Mouse (Mus musculus) mesoderm, embryonic 11.5 days (tissue): ENCODE measurements around the gene Man1c1.
A peak's percentile ranks its signal among the peaks of the same experiment; 100 is the strongest.

Experiments used
- DNase-seq: peaks from one replicate; pipeline ENCODE4 v3.0.0-alpha.2; 2012; ENCODE audit warnings: low read depth, low spot score

The Man1c1 gene

DNA sequence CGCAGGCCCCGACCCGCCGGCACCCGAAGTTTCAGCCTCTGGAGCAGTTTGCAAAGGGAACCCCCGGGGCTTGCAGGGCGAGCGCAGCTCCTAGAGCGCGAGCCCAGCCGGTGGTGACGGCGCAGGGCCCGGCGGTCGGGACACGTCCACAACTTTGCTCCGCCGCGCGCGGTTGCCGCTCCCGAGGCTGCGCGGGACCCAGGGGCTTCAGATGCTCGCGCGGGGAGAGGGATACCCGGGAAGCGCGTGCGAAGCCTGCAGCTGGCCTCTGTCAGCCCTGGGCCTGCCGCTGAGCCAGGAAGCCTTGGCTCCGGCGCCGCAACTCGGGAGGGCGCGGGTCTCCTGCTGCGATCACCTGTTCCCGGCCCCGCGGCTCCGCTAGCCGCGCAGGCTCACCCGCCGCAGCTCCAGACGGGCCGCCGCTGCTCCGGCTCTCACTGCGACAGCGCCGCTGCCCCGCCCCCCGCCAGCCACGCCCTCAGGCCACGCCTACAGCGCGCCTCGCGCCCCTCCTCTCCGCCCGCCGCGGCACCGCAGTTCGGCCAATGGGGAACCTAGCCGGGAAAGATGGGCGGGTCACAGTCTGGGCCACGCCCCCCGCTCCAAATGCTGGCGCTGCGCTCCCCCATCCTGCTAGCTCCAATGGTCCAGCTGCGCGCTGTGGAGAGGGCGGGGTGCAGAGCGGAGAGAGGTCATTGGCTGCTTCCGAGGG is at the start of gene Man1c1:
TSS of gene Man1c1 (minus strand) at position 456 of the 712 bp plus-strand sequence.
- DNase-seq = peak; percentile 99

DNA sequence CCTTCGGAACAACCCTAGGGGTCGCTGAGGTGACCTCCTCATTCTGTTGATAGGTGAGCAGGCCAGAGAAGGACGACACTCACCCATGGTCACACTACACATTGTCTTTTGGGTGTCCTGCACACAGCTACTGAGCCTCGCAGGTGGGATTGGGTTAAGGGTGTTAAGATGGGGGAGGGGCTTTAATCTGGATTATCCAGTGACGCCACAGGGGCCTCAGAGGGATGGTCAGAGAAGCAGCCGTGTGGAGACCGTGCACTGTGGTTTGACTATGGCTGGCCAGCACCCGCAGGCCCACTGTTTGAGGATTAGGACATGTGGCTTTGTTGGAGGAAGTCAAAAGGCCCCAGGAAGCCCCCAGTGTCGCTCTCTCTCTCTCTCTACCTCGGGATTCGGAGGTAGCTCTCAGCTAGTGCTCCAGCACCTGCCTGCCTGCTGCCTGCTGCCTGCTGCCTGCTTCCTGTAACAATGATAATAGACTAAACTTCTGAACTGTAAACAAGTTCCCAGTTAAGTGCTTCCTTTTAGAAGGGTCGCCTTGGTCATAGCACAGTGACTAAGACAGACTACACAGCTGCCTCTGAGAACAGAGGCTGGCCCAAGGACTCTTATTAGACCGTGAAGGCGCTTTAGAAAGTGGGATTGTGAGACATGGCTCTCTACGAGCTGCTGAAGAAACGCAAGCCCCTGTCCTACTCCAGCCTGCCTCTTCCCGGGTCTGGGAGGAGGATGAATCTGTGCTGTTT is 49.6 kb upstream of the Man1c1 start:
- DNase-seq = no peak

DNA sequence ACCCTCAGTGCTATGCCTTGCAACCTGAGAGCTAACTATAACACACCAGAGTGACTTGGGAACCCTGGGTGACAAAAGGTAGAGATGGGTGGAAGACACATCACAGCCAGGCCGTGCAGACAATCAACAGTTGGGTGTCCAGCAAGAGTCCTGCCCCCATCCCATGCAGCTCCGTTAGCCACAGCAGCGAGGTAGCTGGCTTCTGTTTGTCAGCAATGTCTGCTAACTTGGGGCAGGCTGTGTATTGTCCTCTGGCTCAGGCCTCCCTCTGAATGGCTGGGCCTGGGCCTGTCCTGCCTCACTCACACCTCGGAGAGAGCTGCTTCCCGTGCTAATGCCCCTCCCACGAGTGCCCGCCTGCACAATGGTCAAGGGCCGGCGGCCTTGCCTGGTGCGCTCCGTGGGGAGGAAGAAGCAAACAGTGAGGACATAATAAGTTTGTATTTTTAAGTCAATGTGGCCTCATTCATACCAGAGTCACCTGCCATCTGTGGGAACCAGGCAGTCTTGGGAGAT is 48.9 kb upstream of the Man1c1 start:
- no peak for DNase-seq

DNA sequence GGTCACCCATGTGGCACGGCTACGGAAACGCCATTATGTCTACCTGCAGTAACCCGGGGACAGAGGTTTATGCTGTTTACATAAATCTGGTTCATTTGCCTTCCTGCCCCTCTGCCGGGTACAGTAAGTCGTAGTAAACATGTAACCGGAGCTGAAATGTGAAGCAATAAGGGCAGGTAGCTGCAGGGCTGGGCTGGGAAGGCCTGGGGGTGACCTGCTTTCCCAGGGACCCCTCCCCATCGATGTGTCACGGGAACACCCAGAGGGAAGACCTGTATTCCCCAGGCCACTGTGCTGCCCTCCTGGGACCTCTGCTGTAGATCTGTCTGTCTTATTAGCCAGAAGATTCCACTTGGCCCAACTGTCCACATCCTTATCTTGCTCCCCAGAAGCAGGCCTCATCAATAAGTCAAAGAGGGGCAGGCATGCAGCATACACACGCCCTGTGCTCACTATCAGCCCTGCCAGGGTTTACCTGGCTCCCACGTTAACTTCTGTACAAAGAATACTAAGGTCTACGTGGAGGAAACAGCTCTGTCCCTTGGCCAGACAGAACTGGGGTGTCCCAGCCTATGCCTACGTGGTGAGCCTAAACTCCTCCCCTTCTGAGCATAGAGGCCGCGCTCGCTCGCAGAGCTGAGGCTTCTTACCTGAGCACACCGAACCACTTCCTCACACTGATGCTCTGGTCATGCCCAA is 47.7 kb upstream of the Man1c1 start:
- DNase-seq = no peak

DNA sequence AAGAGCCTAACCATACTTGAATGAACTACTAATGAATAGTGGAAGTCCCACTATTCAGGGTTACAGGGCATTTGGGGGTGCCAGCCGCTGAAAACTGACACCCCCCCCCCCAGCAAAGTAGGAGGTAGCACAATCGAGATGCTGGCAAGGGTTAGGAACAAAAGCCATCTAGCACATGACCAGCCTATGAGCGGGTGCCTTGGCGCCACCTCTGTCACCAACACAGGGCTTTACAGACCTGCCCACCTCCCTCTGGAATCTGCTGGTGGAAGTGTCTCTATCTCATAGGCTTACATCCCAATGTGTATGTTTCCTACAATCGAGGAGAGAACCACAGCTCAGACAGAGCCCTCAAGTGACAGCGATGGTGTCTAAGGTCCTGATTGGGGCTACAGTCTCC is 46.7 kb upstream of the Man1c1 start:
- DNase-seq = no peak

DNA sequence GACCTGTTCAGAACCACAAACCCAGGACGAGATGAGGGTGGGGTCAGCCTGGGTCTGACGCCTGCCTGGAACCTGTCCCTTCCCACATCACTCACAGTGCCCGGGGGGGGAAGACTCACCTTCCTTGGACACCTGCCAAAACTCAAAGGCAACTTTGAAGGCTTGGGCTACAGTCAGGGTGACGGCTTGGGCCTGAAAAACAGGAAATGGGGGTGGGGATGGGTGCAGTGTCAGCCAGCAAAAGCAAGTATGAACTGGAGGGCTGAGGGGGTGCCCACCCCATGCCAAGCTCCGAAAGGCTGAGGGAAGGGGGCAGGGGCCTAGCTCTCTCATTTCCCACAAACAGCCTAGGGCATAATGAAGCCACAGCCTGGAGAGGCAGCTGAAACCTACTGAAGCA is 46.2 kb upstream of the Man1c1 start:
- no peak for DNase-seq

DNA sequence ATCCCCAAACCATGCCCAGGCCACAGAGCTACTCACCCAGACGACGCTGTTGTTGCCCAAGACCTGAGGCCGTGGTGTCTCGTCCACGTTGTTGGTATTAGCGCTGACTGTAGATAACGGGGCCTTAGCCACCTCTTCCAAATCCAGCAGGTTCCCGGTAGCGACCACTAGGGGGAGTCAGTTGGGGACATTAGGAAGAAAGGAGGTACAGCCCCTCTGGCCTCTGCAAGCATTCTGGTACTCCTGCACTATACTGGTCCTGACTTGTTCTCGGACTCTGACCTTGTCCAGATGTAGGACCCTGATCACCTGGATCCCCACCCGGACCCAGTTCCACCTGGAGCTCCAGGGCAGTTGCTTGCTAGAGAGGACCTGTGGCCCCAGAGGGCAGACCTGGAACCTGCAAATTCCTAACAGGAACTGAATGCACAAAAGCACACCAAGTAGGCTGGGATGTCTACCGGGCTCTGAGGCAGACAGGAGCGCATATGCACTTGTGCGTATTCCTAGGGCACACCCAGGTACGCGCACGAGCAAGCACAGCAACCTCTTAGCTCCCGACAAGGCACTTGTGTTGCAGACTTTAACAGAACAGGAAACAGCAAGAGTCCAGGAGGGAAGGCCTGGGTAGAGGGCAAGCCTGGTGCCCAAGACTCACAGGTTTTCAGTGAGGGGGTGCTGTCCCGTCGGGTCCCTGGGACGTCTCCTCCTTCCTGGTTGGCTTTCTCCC is 45.4 kb upstream of the Man1c1 start:
- no peak for DNase-seq

DNA sequence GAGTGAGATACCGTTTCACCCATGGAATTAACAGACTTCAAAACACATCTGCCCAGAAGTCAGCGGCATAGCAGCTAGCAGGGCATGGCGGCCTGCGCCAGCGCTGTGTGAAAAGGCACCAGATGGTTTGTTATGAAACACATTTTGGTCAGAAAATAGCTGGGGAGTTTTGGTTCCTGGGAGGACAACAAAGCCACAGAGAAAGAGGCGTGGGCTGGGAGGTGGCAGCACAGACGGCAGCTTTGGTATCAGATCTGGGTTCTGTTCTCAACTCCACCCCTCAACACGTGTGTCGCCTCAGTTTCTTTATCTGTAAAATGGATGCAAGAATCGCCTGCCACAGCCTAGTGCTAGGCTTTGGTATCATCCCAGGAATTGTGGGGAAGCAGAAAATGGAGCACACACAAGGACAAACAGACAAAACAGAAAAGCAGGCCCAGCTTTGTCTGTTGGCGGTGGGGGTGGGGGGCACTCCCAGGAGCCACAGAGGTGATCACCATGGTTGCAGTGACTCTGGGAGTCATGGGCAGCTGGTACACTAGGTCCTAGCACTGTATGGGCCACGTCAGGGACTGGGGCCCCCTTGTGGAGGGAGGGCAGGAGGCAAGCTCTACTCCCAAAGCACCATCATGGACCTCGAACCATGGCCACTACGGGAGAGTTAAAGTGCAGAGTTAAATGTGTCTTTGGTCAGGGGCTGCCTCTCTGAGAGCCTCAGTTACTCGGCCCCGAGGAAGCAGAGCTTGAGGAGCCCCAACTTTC is 42.0 kb upstream of the Man1c1 start:
- no peak for DNase-seq

DNA sequence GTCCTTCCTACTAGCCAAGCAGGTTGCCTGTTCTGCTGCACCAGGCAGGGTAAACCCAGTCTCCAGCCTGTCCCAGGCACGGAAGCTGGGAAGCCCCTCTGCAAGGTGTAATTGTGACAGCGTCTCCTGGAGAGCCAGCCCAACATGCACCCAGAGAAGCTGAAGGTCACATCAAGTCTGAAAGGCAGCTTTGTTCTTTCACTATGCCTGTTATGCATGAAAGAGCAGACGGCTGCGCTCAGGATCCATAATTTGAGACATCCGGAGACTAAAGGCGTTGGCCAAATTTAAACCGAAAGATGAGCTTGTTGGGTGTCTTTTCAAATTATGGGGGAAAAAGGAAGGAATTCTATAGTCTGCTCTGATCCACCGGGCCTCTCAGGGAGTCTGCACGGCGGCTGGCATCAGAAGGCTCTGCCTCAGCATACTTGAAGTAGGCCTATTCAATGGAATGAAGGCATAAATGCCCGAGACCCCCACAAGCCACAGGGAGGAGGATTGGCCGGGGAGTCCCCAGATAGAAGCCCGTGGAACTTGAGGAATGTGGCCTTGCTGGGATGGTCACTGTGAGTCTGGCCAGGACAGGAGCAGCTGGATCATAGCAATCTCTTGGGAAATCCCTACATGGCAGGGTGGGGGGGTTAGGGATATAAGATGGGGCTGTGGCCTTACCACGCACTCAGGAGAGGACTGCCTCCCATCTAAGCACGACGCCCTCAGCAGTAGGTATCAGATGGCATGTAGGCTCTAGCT is 40.0 kb upstream of the Man1c1 start:
- no peak for DNase-seq

DNA sequence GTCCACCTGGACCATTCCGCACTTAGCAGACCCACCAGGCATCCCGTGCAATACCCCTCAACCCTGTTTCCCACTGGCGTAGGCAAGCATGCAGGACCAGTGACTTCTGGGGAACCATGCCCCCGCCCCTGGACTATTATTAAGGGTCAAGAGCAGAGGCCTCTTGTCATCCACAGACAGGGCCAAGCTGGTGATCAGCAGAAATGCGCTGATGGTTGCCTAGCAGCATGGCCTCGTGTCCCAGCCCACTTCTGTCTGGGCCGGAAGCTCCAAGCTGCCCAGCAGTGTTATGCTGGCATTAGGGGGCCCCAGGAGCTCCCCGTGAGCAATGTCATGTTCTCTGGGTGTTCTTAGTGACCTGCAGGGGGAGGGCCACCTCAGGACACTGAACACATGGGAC is 37.9 kb upstream of the Man1c1 start:
- no peak for DNase-seq

DNA sequence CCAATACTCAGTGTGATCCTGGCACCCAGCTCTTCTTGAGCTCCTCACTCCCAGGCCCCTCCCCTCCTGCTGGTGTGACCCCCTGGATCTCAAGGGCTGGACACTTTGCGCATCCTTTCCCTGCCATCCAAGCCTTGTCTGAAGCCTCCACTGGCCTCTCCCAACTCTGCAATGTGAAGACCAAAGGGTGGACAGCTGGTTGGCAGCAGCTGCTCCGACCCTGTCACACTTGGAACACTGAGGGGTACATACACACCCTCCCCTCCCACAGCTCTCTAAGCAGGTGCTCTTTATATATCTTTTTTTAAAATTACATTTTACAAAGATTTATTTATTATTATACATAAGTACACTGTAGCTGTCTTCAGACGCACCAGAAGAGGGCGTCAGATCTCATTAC is 36.1 kb upstream of the Man1c1 start:
- no peak for DNase-seq

DNA sequence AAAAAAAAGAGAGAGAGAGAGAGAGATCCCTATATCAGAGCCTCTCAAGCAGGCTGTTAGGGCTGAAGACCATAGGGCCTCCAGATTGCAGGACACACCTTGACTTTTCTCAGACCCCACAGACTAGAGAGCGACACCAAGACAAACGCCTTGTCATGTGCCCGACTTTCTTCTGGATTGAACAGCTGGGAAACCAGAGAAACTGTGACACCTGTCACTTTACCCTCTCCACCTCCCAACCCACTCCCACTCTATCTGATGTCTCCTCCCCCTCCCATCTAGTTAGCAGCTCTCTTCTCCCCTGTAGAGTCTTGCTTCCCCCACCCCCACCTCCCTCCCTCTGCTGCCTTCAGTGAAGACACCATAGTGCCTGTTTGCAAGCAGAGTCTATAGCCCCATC is 35.4 kb upstream of the Man1c1 start:
- DNase-seq = no peak

DNA sequence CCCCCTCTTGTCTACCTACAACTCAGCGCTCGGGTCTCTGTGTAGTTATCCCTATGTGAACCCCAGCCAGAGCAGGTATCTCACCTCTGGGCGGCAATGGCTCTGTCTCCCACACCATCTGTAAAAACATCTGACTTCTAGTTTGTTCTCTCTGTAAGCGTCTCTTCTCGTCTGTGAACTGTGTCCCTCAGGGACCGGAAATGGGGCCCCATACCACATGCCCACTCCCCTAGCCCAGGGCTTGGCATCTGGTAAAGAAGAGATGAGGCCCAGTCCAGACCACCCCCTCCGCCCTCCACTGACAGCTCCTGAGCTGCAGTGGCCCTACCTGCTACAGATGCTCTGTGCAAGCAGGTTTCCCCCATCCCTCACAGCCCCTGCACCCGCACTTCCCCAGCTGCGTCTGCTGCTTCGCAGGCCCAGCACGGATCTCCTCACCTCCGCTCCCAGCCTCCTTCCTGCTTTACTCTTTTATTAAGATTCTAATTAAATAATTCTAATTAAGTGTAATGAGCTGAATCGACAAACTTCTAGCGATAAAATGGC is 33.3 kb upstream of the Man1c1 start:
- DNase-seq = no peak

DNA sequence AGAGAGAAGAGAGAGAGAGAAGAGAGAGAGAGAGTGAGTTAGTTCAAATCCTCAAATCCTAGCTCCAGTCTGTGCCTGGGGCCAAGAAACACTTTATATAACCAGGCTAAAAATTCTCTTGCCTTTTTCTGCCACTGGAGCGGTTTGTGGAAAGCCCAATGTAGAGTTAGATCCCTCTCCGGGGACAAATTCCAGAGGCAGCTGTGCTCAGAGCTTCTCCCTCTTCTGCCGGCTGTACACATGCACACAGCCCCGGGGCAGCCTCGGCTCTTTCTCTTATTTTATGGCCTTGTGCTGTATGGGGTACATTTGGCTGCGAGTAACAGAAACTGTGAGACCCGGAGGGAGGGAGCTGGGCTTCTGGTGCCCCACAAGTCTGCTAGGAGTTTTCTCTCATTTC is 32.1 kb upstream of the Man1c1 start:
- DNase-seq = peak; percentile 32

DNA sequence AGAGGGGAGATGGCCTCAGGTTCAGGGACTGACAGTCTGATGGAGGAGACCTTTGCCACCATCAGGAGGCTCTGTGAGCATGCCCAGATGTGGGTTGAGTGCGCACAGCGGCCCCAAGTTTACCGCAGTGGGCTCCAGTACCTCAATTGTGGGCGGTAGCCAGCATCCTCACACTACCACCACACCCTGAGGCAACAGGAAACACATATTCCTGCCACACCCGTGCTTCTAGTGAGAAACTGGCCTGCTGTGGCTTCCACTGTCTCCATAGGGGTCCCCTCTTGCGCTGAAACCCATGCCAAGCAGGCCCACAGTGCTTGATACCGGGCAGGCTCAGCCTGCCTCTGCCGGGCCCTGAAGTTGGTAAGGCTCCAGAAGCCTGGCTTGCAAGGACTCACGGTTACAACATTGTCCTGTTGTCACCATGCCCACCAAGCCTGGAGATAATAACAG is 30.6 kb upstream of the Man1c1 start:
- DNase-seq = no peak

DNA sequence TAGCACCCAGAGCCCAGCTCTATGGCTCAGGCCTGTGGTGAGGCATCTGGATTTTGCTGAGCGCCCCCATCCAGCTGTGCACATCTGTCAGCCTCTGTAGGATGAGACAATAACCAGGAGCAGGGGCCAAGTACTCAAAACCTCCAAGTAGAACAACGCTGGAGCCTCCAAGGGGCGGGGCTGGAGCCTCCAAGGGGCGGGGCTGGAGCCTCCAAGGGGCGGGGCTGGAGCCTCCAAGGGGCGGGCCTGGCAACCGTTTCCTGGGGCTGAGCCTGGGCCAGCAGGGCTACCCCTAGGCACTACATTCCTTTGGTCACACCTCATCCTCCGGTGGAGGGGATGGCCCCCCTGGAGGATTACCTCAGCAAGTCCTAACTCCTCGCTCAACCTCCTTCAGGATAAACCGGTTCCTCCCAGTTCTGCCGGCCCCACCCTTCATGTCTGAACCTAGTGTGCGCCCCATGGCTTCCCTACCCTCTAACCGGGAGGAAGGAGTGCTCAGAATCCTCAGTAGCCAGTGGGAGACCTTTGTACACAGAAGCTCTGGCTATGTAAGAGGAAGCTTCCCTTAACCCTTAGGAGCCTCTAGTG is 30.0 kb upstream of the Man1c1 start:
- peak; percentile 72 for DNase-seq

DNA sequence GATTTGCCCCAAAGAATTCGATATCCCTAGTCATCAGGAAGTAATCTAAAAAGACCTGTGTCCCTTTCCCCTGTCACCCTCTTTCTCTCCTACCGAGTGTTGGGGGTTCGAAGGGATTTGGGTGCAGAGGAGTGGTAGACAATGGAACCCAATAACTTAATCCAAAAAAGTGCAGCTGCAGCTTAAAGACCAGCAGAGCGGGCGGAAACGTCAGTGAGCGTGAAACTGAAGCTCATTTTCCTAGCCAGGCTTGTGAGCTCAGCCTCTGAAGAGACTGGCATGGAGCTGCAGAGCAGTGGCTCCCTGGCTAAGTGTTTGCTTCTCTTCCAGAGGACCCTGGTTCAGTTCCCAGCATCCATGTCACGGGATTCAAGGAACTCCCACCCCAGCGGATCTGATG is 29.3 kb upstream of the Man1c1 start:
- DNase-seq = no peak

DNA sequence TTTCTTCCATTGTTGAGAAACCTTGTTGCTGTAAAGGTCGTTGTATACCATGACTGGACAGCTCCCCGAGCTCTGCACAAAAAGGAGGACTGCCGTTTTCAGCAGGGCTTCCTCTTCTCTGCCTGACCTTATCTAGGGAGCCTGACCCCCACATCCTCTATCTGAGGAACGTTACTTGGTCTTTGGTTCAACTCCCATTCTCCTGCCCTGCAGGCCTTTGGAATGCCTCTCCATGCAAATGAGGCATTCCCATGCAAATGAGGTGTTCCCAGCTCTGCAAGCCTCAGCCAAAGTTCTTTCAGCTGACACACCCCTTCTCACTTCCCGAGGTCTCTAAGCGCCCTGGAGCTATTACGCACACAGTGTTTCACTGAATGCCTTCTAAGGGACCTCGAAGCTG is 26.0 kb upstream of the Man1c1 start:
- DNase-seq = no peak

DNA sequence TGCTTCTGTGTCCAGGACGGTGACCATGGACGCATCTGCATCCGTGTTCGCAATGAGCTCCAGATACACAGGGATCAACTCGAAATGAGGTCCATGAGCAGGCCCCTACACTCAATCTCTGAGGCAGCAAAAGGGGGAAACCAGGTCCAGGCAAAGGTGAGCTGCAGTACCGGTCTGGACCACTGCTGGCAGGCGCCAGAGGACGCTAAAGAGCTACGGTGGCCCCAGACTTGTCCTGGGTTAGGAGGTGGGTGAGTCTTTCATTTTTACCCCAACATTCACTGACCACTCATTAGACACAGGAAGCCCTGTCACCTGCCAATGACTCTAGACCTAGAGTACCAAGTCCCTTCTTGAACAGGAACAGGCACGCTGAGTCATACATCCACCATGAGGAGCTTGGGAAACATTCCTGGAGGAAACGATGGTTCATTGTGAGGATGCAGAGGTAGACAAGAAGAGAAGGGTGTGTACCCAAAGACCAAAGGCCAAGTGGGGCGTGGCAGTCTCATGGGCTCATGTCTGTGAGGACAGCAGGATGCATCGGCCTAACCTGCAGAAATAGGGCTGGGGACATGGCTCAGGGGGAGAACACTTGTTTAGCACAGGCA is 21.8 kb upstream of the Man1c1 start:
- no peak for DNase-seq
